Mouse (Mus musculus) testis, adult 2 months (tissue): ENCODE data around the gene Mmachc. TPM values are rescaled to one million over a fixed set of nuclear protein-coding genes. Genes with fewer than 3 reads are reported as not detected.

ENCODE experiments used
- H3K27ac ChIP-seq: fragments of 200-500 bp; 2 replicates; pipeline ENCODE4 v1.5.1; 2012; ENCODE audit warnings: low read depth, low read length; ENCODE audit not compliant: control insufficient read depth, insufficient read depth
- H3K27me3 ChIP-seq: fragments of 200-500 bp; 2 replicates; pipeline ENCODE4 v1.6.1; 2012; ENCODE audit warnings: mild to moderate bottlenecking, low read length, moderate library complexity; ENCODE audit not compliant: control insufficient read depth, insufficient read depth
- H3K36me3 ChIP-seq: fragments of 200-500 bp; 2 replicates; pipeline ENCODE4 v1.6.1; 2012; ENCODE audit warnings: mild to moderate bottlenecking, low read length; ENCODE audit not compliant: control insufficient read depth, insufficient read depth
- H3K4me1 ChIP-seq: fragments of 200-500 bp; 2 replicates; pipeline ENCODE4 v1.6.1; 2012; ENCODE audit warnings: low read length; ENCODE audit not compliant: control insufficient read depth, insufficient read depth
- H3K4me3 ChIP-seq: fragments of 200-500 bp; 2 replicates; pipeline ENCODE4 v1.5.1; 2012; ENCODE audit warnings: low read depth, mild to moderate bottlenecking, low read length, moderate library complexity, mixed read lengths; ENCODE audit not compliant: control insufficient read depth
- CTCF ChIP-seq: fragments of 200-500 bp; IDR thresholded peaks from 2 replicates; pipeline ENCODE4 v1.5.1; 2012; ENCODE audit warnings: low read depth, mild to moderate bottlenecking, inconsistent platforms, low read length, moderate library complexity; ENCODE audit not compliant: control insufficient read depth, insufficient read depth, insufficient replicate concordance
- POLR2A ChIP-seq: fragments of 200-500 bp; IDR thresholded peaks from 2 replicates; pipeline ENCODE4 v1.6.1; 2012; ENCODE audit warnings: low read depth, mild to moderate bottlenecking, inconsistent platforms, low read length, moderate library complexity; ENCODE audit not compliant: control insufficient read depth
- polyA plus RNA-seq: library from polyadenylated mRNA; depleted of rRNA; stranded (reverse); fragments of >200 nt; gene quantifications from 2 replicates; pipeline ENCODE4 v1.2.3, GENCODE M21; 2012

Mmachc gene
- polyA plus RNA-seq, 1 experiment = 26.8 TPM

DNA sequence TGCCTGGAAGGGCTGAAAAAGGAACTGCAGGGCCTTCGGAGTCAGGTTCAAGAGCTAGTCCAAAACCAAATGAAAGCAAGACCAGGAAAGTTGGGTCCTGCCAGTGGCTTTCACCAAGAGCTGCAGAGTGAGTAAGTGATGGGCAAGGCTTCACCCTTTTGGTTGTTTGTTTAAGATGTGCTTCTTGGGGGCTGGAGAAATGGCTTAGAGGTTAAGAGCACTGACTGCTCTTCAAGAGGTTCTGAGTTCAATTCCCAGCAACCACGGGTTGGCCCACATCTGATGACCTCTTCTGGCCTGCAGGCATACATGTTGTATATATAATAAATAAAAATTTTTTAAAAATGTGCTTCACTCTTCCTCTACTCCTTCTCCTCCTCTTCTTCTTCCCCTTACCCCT lies 1.9 kb upstream of the Mmachc start:
- peak overlapping the region; percentile 90 for H3K4me3 ChIP-seq
- no peak for TF ChIP-seq POLR2A
- no peak for TF ChIP-seq CTCF
- no peaks in the 10 kb centered on the region for H3K4me1 ChIP-seq
- H3K36me3 ChIP-seq = peaks cover 1% of the 10 kb centered on the region
- no peaks in the 10 kb centered on the region for H3K27me3 ChIP-seq
- no peak overlapping the region for H3K27ac ChIP-seq

DNA sequence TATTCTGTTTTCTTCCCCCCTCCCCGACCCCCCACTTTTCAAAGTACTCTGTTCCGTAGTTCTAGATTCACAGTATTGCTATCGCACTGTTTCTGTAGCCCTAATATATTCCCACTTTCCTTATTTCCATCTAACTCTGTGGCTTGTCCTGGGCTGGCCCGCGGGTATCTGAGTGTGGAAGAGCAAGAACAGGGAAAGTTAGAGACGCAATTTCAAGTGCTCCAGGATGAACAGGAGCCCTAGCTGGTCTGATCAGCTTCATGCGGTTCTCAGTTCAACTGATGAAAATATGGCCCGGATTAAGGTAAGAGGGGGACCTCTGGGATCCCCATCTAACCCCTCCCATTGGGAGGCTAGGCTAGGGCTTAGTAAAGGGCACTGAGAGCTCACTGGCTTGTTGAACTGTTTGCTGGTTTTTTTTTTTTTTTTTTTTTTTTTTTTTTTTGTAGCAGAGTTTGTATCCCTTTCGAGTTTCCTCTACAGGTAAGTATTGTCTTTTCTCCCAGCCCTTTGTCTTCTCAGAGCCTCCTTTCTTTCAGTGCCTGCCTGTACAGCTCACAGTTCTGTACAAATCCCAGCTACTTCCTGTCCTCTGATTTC lies 685 bp upstream of the Mmachc start:
- TF ChIP-seq POLR2A (no peak), CTCF (no peak)
- no peaks in the 10 kb centered on the region for H3K27me3 ChIP-seq
- peak overlapping the region; percentile 100 for H3K4me3 ChIP-seq
- H3K36me3 ChIP-seq = peaks cover 1% of the 10 kb centered on the region
- peak overlapping the region; percentile 99 for H3K27ac ChIP-seq
- H3K4me1 ChIP-seq = no peaks in the 10 kb centered on the region

DNA sequence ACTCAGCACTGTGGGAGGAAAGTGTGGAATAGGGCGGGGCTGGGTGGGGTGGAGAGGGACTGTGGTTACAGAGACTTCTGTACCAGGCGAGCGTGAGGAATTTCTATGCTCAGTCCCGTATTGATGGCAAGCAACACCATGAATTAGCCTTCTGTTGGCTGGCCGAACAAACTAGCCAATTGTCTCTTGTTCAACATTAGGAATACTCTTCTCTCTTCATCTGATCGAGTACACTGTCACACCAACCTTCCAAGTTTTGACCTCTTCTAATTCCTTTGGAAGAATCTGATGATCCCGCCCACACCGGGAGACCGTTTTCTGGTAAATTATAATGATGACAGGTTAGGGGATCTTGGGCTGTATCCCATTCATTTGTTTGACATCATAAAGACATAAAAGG lies 540 bp downstream of the Mmachc start:
- no peaks in the 10 kb centered on the region for H3K4me1 ChIP-seq
- H3K36me3 ChIP-seq = peaks cover 1% of the 10 kb centered on the region
- H3K27me3 ChIP-seq = no peaks in the 10 kb centered on the region
- H3K4me3 ChIP-seq = peak overlapping the region; percentile 100
- H3K27ac ChIP-seq = peak overlapping the region; percentile 99
- TF ChIP-seq POLR2A (no peak), CTCF (no peak)

GRCm38 (mm10) chr4:116703804-116704203 lies 4.4 kb downstream of the Mmachc start:
- H3K36me3 ChIP-seq = no peaks in the 10 kb centered on the region; the same call in 1 of the 2 replicates

GRCm38 (mm10) chr4:116700964-116701363 lies 7.2 kb downstream of the Mmachc start:
- no peaks in the 10 kb centered on the region for H3K27me3 ChIP-seq
- H3K36me3 ChIP-seq = no peaks in the 10 kb centered on the region
- H3K4me1 ChIP-seq = no peaks in the 10 kb centered on the region
- H3K27ac ChIP-seq = no peak overlapping the region
- TF ChIP-seq POLR2A (no peak), CTCF (no peak)
- H3K4me3 ChIP-seq = no peak overlapping the region

More at GRCm38 (mm10) chr4:116703804-116704203, 4.4 kb downstream of the Mmachc start:
- Histone ChIP-seq H3K4me1 (no peaks in the 10 kb centered on the region), H3K27ac (0 out of 2 replicates have a peak overlapping the region, but pooled peaks have one; percentile 6), H3K4me3 (peak overlapping the region; percentile 38; the same call in 1 of the 2 replicates), H3K27me3 (no peaks in the 10 kb centered on the region)
- TF ChIP-seq CTCF (peak; percentile 73), POLR2A (no peak)

DNA sequence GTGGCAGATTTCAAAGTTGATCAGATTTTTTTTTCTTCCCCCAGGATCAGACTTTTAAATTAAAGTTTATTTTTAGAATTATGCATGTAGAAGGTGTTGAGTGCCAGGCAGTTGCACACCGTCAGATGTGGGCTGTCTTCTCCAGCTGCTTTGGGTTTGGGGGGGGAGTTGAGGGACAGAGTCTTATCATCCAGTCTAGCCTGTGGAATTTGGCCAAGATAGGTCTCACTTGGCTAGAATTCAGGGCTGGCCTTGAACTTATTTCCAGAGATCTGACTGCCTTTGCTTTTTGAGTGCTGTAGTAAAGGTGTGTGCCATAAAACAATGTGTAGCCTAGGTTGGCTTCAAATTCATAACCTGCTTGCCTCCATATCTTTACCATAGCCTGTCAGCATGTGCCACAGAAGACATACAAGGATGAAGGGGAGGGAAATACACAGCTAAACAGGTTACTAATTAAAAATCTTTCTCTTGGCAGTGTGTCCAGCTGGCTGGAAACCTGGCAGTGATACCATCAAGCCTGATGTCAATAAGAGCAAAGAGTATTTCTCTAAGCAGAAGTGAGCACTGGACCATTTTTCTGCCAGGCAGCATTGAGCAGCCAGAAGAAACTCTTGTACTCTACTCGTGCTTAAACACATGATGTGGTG lies 9.4 kb downstream of the Mmachc start:
- Histone ChIP-seq H3K4me3 (no peak overlapping the region), H3K4me1 (no peaks in the 10 kb centered on the region), H3K27me3 (no peaks in the 10 kb centered on the region), H3K27ac (no peak overlapping the region), H3K36me3 (no peaks in the 10 kb centered on the region)
- no peak for TF ChIP-seq POLR2A
- no peak for TF ChIP-seq CTCF

GRCm38 (mm10) chr4:116693785-116694184 lies 14.4 kb downstream of the Mmachc start:
- Histone ChIP-seq H3K27me3 (no peaks in the 10 kb centered on the region), H3K4me3 (no peak overlapping the region), H3K27ac (no peak overlapping the region), H3K36me3 (0 out of 2 replicates have a peak, but pooled peaks cover 2% of the 10 kb centered on the region), H3K4me1 (no peaks in the 10 kb centered on the region)
- TF ChIP-seq POLR2A = no peak
- no peak for TF ChIP-seq CTCF
